Mouse (Mus musculus) lung, adult 2 months (tissue): ENCODE data around the gene Dxo.

Experiments
- CTCF ChIP-seq: fragments of 200-500 bp; IDR thresholded peaks from 2 replicates; pipeline ENCODE4 v1.5.1; 2011; ENCODE audit warnings: mild to moderate bottlenecking, low read length, control low read depth; ENCODE audit not compliant: insufficient read depth
- POLR2A ChIP-seq: fragments of 200-500 bp; IDR thresholded peaks from 2 replicates; pipeline ENCODE4 v1.6.1; 2011; ENCODE audit warnings: low read depth, mild to moderate bottlenecking, control low read depth, low read length, borderline replicate concordance; ENCODE audit errors: extremely low read depth

GRCm38 (mm10) chr17:34814818-34815370, 21.9 kb upstream of the Dxo start:
- TF ChIP-seq CTCF (no peak), POLR2A (no peak)
